Mouse (Mus musculus): ENCODE measurements around the gene Fam13a.

Gene Fam13a

GRCm38 (mm10) chr6:58932515-58933188 is 91.7 kb downstream of the Fam13a start:
- no peak for DNase-seq

GRCm38 (mm10) chr6:58931149-58931548 is 93.2 kb downstream of the Fam13a start:
- DNase-seq: no peak

GRCm38 (mm10) chr6:58929911-58930431 is 94.4 kb downstream of the Fam13a start:
- DNase-seq: peak; percentile 46

- no peak for DNase-seq
Observed at GRCm38 (mm10) chr6:58927881-58928280, 96.5 kb downstream of the Fam13a start.

GRCm38 (mm10) chr6:58922511-58922910 is 101.8 kb downstream of the Fam13a start:
- no peak for DNase-seq

GRCm38 (mm10) chr6:58921623-58922022 is 102.7 kb downstream of the Fam13a start:
- DNase-seq: no peak

- no peak for DNase-seq
Observed at GRCm38 (mm10) chr6:58920735-58921134, 103.6 kb downstream of the Fam13a start.

- DNase-seq: no peak
Observed at GRCm38 (mm10) chr6:58916498-58916897, 107.9 kb downstream of the Fam13a start.

GRCm38 (mm10) chr6:58913971-58914370 is 110.4 kb downstream of the Fam13a start:
- DNase-seq: no peak

GRCm38 (mm10) chr6:58913551-58913950 is 110.8 kb downstream of the Fam13a start:
- DNase-seq: no peak

- no peak for DNase-seq
Observed at GRCm38 (mm10) chr6:58912842-58913241, 111.5 kb downstream of the Fam13a start.

- DNase-seq: no peak
Observed at GRCm38 (mm10) chr6:58907791-58908190, 116.6 kb downstream of the Fam13a start.

GRCm38 (mm10) chr6:58907336-58907735 is 117.0 kb downstream of the Fam13a start:
- DNase-seq: no peak

GRCm38 (mm10) chr6:58906852-58907261 is 117.5 kb downstream of the Fam13a start, which contains the start of gene Nap1l5:
TSS of gene Nap1l5 (minus strand) at chr6:58907076.
- DNase-seq: no peak

GRCm38 (mm10) chr6:58904551-58904950 is 119.8 kb downstream of the Fam13a start:
- no peak for DNase-seq

- no peak for DNase-seq
Observed at GRCm38 (mm10) chr6:58903171-58903570, 121.2 kb downstream of the Fam13a start.

GRCm38 (mm10) chr6:58900536-58900935 is 123.8 kb downstream of the Fam13a start:
- DNase-seq: no peak

- no peak for DNase-seq
Observed at GRCm38 (mm10) chr6:58899076-58899475, 125.3 kb downstream of the Fam13a start.

- no peak for DNase-seq
Observed at GRCm38 (mm10) chr6:58896648-58897047, 127.7 kb downstream of the Fam13a start.

GRCm38 (mm10) chr6:58894994-58895393 is 129.4 kb downstream of the Fam13a start:
- no peak for DNase-seq

GRCm38 (mm10) chr6:58893307-58893706 is 131.0 kb downstream of the Fam13a start:
- DNase-seq: no peak

- DNase-seq: no peak
Observed at GRCm38 (mm10) chr6:58889917-58890316, 134.4 kb downstream of the Fam13a start.

GRCm38 (mm10) chr6:58882271-58882670 is 142.1 kb downstream of the Fam13a start:
- DNase-seq: no peak
